Mouse (Mus musculus): ENCODE measurements around the gene Tenm4.

The Tenm4 gene

DNA sequence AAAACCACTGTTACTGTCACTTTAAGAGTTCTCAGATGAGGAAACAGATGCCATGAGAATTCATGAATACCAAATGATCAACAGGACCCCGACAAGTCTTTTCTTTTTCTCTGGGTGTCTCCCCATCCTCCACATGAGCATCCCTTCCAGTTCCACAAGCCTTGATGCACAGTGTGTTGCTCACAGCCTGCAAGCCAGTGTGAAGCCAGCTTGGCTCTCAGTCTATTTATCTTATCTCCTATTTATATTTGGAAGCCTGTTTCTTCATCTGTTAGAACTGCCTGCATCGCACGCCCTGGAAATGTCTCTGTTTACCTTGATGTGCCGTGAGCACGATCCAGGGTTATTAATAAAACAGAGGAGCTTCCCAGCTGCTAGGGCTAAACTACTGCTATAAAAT, 169.8 kb downstream of the Tenm4 start:
- DNase-seq (ENCODE audit: extremely low spot score) = no peak

DNA sequence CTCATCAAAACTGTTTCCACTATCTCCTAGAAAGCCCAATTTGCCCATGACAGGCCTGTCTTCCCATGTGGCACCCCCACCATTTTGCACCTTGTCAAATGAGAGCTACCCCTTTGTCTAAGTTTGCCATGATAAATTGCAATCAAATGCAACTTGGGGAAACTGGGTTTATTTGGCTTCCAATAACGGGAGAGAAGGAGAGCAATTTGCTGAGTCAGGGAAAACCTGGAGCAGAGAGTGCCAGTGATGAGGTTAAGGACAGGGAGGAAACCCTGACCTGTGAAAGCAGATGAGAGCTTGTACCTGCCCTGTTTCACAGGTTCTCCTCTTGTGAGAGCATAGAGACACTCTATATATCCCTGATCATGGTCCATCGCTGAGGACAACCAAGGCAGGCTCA, 170.4 kb downstream of the Tenm4 start:
- DNase-seq (ENCODE audit: extremely low spot score) = no peak

DNA sequence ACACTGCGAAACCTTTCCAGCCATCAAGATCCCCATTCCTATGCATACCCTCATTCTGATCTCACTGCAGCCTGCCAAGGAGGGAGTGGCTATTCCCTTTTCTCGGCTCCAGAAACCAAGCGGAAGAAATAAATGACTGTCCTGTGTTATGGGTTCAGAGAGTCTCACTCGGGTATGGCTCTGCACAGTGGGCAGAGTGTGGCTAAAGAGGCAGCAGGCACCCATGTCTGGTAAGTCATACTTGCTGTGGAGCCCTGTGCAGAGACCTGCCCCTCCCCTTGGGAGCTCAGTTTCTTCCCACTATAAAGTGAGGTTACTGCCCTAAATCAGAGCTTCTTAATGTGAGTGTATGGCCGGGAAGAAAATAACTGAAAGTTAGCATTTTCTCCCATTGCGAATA, 171.9 kb downstream of the Tenm4 start:
- no peak for DNase-seq (ENCODE audit: extremely low spot score)

DNA sequence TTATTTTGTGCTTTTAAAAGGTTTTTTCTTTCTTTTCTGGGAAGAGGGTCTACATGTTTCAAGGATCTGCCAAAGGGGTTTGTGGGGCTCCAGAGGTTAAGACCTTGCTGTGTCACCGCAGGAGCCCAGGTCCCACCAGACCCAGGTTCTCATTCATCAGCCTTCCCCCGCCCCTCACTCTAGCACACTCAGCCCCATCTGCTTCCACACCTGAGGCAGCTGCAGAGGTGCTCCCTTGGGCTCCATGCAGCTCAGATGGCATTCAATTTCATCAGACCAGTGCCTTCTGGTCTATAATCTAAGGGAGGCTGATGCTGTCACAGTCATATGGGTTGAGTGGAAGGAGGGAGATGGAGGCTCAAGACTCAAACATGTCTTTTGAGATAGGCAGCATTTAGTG, 172.6 kb downstream of the Tenm4 start:
- DNase-seq (ENCODE audit: extremely low spot score) = no peak

DNA sequence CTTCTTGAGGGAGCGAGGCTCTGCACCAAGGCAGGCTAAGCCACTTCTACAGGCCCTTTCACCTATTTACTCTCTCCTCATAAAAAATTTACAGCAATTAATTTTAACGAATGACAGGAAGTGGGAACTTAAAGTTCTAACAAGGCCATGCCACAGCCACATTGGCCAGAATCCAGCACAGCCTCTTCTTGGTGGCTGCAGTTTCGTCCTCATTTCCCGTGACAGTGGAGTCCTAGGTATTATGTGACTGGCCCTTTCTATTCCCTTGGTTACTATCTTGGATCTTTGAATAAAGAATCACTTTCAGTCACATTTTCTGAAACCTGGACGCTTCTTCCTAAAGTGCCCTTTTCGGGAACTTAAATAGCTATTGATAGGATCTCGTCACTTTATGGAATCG, 181.6 kb downstream of the Tenm4 start:
- no peak for DNase-seq (ENCODE audit: extremely low spot score)

DNA sequence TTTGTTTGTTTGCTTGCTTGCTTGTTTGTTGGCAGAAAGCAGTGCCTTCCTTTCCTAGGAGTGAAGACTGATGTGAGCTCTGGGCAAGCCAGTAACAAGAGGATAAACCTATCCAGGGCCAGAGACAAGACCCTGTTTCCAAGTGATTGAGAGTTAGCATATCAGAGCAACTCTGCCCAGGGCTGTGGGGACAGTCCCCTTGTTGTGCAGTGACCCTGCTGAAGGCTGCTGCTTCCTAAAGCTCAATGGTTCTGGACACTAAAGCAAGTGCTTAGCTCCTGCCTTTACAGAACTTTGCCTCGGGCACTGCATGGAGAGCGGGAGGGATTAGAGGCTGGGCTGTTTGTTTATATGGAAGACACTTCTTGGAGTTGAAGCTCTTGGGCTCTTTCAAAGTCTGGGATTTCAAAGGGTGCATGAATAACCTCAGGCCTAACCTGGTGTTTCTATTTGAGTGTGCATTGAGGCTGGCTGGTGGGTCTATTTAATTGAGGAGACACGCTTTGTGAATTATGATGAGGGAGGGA, 185.3 kb downstream of the Tenm4 start:
- no peak for DNase-seq (ENCODE audit: extremely low spot score)

DNA sequence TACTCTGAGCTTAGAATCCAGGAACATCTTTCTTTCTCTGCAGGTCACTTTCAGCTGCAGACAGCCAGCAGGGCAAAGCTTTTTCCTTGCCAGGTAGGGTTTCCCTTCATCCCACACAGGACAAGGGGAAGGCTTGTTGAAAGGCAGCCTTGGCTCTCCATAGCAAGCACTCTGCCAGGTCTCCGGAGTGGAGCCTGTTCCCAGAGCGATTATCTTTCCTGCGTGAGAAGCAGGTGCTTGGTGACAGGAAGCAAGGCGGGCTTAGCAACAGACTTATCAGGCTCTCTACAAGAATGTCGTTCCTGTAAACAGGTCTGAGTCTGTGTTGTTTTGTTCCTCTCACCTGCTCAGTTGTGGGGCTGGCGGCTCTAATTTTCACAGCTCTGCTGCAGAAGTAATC, 186.5 kb downstream of the Tenm4 start:
- no peak for DNase-seq (ENCODE audit: extremely low spot score)

DNA sequence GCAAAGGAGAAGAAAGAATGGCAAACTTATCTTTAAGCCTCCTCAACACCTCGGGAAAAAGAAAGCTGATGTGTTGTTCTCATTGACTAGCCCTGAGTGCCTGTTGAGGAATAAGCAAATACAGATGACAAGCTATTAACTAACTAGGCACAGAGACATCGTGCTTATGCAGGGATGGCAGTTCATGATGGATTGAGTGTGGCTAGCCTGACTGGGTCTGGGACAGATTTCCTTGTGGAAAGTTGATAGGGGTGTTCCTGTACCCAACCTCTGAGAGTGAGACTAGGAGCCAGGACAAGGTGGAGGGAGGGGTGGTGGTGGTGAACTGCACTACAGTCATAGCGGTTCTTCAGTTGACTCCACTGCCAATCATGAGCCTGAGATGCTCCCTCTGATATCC, 192.3 kb downstream of the Tenm4 start:
- no peak for DNase-seq (ENCODE audit: extremely low spot score)

DNA sequence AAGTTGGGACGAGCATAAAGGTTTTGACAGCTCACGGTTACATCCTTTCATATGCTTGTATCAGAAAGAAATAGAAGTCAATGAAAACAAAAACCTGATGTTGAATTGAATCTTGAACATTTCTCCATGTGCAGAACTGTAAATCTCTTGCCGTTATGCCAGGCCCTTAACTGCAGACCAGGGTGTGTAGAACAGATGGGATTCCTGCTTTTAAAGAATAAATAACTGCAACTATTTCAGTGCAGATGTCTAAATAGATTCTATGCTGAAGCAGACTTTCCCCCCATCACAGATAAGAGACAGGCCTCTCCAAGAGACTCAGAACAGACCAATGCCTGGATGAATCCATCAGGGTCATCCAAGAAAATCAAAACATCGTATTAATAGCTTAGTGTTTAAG, 198.9 kb downstream of the Tenm4 start:
- DNase-seq (ENCODE audit: extremely low spot score) = no peak

DNA sequence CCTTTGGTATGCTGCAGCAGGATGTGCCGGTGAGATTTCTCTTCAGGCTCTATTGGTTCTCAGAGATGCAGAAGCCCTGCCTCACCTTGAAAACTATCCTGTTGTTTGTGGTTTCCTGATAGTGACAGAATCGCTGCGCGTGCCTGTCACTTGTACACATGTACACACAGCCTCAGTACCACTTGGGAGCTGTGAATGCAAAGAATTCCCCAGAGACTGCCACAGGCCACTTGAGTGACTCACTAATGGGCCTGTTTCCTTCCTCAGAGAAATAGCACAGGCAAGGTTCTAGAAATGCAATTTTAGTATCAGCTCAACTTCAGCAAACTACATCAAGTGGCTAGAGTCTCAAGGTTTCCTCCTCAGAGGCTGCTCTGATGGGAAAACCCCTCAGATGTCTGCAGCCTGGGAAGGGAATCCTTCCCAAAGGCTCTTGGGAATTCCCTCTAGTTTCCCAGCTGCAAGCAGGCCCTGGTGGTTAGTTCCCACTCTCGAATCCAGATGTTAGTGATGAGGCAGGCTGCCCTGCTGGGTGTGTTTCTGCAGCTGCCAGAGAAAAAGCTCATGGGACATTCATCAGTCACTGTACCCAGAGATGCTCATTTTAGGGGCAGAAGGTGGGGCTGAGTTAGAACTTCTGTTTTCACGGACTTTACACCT, 203.1 kb downstream of the Tenm4 start:
- no peak for DNase-seq (ENCODE audit: extremely low spot score)

DNA sequence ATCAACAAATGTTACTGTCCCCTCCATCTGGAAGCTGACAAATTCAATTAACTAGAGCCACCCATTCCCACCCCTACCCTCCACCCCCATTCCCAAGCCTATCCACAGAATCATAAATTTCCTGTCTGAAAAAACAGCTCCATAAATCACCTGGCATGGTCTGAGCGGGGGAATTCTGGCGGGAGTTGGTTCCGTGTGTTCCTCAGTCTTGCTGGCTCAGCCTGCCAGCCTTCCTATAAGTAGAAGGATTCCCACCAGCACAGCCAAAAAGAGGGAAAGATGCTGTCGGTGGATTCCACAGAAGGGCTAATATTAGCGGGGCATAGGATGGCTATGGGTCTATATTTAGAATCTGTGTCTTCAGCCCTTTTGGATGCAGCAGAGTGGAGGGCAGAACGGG, 204.5 kb downstream of the Tenm4 start:
- no peak for DNase-seq (ENCODE audit: extremely low spot score)

DNA sequence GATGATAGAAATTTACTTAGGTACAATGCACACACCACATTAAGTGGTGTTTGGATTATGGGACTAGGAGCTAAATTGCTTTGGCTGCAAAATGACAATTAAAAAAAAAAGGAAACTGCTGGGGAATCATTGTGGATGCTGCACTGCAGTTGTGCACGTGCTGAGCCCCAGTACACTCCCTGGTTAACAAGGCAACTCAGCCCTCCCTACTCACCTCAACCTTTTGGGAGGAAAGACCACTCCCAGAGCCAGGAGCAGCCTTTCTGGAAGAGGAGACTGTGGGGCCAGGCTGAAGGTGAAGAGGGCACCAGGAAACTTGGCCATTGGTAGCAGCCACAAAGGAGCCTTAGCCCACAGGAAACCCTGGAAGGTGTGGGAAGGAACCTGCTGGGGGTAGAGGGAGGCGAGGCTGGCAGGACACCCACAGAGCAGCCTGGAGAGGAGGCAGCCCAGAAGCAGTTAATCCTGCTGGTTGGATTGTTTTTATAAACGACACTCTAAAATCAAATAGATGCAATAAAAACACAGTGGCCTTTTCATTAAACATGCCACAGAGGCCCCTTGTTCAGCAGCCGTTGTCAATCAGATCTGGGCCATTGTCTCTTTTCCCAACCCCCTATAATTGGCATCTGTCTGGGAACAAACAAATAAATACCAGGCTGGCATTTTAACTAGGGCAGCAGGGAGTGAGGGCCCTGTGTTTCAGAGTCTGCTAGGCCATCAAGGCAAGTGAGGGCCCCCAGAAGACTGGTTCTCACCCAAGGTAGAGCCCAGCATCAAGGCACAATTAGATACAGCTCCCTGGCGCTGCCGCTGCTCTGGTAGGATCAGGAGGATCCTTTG, 212.9 kb downstream of the Tenm4 start:
- no peak for DNase-seq (ENCODE audit: extremely low spot score)

DNA sequence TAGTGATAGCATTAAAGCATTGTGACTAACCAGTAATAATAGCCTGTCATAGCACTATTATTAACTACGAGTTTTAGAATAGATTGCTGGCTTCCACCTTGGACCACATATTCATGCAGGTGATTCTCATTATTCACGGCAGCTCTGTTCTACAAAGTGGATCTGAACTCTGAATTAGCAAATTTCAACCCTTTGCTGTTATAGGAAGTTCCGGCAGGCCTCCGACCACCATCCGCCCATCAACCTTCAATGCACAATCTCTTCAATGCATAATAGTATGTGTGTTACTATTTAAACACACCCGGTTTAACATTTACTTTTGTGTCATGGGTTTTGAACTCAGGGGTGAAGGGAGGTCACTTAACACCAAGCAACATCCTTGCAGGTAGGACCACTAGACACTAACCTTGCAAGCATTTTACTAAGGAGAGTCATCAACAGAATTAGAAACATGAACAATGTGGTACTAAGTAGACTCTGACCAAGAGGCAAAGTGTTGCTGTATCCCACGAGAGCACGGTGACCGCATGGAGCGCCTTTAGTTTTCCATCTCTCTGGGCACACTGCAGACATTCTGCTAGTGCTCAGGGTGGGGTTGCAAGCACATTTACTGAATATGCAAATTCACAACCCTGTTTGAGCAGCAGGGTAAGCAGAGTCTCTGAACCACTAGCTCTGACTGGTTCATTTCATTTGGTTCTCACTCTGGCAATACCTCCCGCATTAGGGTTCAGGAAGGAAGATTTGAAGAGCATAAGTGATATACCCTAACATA, 213.9 kb downstream of the Tenm4 start:
- DNase-seq (ENCODE audit: extremely low spot score) = no peak

DNA sequence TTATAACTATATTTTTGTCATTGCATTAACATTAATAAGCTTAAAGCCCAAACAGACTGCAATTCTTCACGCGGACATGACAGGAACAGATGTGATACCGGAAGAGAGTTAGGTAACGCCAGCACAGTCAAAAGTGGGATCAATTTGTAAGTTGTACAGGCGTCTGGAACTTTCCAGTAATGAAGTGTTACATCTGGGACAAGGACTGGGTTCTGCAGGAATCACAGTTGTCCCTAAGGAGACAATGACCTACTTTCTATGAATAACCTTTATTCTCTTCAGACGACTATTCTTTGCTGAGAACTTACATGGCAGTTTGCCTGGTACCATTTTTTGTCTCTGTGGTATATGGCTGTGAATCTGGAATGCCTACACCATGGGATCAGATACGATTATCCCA, 214.8 kb downstream of the Tenm4 start:
- DNase-seq (ENCODE audit: extremely low spot score) = no peak

DNA sequence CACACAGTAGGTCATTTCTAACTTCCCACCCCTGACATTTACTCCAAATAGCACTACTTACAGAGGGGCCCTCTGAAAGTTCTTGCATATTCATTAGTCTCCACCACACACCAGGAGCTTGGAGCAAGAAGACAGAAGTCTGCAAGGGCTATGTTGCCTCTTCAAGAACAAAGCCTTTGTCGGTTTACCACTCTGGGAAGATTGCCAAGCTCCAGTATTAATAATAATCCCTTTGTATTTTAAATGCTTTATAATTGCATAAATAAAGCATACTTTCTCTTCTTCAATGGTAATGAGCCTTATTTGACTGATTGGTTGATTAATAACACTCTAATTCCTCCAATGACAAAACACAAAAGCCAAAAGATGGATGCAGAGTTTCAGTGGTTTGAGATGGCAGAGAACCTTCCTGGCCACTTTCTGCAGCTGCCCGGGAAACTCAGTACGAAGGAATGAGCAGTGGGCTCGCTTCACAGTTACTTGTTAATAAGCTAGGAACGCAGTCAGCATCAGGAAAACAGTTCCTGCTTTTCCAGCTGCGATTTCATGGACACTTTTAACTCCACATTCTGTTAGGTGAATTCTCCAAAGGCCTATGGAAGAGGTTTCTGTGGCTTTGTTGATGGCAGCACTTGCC, 219.1 kb downstream of the Tenm4 start:
- no peak for DNase-seq (ENCODE audit: extremely low spot score)

DNA sequence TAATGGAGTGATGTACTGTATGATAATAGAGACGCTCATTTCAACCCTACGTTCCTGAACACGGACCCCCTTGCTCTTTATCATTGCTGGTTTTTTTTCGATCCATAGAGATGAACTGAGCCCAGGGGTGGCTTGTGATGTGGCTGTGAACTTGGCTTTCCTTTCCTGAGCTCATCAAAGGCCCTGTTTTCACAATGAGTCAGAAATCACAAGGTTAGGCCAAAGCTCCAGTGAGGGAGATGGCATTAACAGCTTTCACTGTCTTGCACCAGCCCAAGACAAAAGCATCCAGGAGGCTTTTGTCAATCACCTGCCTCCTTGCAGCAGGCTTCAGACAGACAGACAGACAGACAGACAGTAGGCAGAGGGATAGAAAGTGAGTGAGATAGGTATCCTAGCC, 219.8 kb downstream of the Tenm4 start:
- DNase-seq (ENCODE audit: extremely low spot score) = no peak

DNA sequence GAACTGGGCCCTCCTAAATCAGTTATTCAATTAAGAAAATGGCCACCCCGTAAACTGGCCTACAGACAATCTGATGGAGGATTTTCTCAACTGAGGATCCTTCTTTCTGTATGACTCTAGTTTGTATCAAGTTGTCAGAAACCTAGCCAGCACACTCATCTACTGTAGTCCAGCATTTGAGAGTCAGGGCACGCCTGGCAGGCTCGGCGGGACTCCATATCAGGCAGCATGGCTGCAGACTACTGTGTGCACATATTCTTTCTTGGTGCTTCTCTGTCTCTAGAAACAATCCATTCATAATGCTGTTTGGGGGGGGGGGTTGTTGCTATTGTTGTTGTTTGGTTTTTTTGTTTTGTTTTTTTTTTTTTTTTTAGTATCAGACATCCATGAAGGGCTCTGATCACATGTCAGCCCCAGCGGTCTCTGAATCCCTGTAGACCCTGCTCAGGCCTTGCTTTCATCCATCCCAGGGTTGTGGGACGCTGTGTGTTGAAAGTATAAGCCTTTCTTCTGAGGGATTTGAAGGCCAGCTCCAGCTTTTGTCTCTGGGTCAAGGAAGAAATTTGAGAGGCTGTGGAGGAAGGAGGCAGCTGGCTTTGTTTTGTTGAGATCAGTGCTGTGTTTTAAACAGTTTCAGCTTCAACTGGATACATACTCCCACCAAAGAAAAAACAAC, 220.9 kb downstream of the Tenm4 start:
- DNase-seq (ENCODE audit: extremely low spot score) = no peak

DNA sequence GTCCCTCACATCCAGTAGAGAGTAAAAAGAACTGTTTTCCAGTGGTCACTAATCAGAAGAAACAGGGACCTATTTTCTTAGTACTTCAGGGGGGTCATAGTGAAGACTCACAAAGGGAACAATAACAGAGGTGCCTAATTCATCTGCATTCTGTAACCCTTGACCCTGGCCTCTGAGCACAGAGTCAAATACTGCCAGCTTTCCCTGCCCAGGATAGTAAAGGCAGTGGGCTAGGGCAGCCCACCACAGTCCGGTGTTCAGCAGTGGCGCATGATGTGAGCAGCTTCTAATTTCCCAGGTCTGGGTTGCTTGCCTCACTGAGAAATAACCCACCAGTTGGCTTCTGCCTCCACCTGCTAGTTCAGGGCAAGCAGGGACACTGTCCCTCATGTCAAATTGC, 221.6 kb downstream of the Tenm4 start:
- no peak for DNase-seq (ENCODE audit: extremely low spot score)

DNA sequence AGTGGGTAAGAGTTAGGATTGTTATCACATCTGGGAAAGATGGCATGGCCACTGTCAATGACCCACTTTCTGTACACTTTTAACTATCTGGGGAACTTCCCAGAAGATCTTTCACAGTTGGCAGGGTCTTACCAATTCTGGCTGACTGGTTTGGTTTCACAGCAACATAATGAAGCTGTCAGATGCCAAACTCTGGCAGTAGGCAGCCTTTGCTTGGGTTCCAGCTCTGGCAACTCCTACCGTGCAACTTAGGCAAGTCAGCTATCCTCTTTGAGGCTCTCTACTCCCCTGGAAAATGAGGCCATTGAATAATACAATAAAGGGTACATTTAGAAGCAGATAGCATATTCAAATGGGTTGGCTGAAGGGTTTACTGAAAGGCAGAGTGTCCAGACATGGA, 226.9 kb downstream of the Tenm4 start:
- no peak for DNase-seq (ENCODE audit: extremely low spot score)

DNA sequence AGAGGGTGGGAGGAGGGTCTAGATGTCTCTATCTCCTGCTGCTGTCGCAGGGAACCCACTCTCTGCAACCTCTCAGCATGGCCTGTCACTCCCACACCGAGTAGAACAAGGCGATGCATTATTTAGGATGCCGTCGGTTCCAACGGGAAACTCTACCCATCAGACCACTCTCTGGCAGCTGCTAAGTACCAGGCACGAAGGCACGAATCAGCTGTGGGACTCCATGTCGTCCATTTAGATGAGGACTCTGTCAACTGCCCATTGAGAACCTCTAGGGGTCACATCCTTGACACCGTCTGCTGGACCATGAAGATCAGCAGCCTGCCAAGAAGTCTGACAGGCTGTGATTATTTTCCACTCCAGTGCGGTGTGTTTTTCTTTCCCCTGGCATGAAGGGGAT, 229.4 kb downstream of the Tenm4 start:
- DNase-seq (ENCODE audit: extremely low spot score) = no peak

DNA sequence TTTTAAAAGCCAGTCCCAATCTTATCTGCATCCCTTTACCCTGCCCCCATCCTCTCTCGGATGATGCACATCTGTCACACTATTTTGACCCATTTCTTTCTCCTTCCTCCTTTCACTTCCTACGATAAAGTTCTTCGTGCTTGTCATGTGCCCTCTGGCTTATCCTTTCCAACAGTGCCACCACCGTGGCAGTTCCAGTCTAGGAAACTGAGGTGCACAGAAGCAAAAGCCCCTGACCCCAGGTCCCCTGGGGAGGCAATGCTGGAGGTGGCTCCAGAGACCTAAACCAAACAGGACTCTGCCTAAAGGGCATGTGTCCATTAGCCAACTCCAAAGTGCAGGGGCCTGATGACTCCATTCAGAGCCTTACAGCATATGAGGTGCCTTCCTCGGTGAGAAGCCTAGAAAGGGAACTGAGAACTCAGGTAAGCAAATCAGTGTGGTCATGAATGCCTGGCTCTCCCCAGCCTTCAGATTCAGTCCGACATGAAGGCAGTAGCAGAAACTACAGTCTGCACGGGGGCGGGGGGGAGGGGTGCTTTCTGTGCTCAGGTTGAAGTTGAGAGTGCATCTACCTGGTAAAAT, 235.7 kb downstream of the Tenm4 start:
- no peak for DNase-seq (ENCODE audit: extremely low spot score)

Measured in embryo, embryonic 9.5 days (tissue).